Mouse (Mus musculus) thymus, adult 2 months (tissue): Measurements from ENCODE around the gene Psmc3.

Experiments
- CTCF ChIP-seq: fragments of 200-500 bp; IDR thresholded peaks from 2 replicates; pipeline ENCODE4 v1.5.1; 2012; ENCODE audit warnings: mild to moderate bottlenecking, control low read depth, low read length, moderate library complexity, borderline replicate concordance; ENCODE audit not compliant: control insufficient read depth, poor library complexity, insufficient read depth; ENCODE audit errors: extremely low read depth
- POLR2A ChIP-seq: fragments of 200-500 bp; IDR thresholded peaks from 2 replicates; pipeline ENCODE4 v1.6.1; 2012; ENCODE audit warnings: mild to moderate bottlenecking, low read length, control low read depth, moderate library complexity; ENCODE audit not compliant: control insufficient read depth, poor library complexity, insufficient read depth; ENCODE audit errors: extremely low read depth

- TF ChIP-seq POLR2A (no peak), CTCF (no peak)
Observed at GRCm38 (mm10) chr2:91072092-91072491, 18.3 kb downstream of the Psmc3 start.
